Mouse (Mus musculus): ENCODE measurements around the gene Slc22a17.

DNA sequence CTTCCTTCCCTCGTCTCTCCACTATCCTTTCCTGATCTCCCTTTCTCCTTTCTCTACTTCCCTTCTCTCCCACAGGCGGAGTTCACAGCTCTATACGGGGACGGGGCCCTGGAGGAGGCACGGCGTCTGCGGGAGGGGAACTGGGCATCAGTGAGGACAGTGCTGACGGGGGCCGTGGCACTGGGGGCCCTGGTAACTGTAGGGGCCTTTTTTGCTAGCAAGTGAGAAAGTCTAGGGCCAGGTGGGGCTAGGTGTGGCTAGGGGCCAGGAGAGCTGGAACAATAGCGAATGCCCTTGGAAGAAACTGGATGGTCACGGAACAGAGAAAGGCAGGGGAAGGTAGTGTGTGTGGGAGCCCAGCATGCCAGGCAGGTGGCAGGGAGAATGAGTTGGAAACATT is 27.6 kb downstream of the Slc22a17 start:
- TF ChIP-seq CTCF (IDR thresholded peaks at IDR 0.05; ENCODE audit: low read depth), result no peak
- TF ChIP-seq EP300 (IDR thresholded peaks at IDR 0.05; ENCODE audit: low read depth), result no peak

Data from liver, postnatal 0 days (tissue).